Mouse (Mus musculus): ENCODE measurements around the gene Snapc1.

- TF ChIP-seq POLR2A (IDR thresholded peaks at IDR 0.05; ENCODE audit: control insufficient read depth, low read depth, low read length) (peak; percentile 32; the same call in 1 of the 2 replicates), CTCF (IDR thresholded peaks at IDR 0.05; ENCODE audit: control insufficient read depth, insufficient read depth, insufficient replicate concordance, low read depth, low read length) (no peak)
Observed at GRCm38 (mm10) chr12:73952879-73953278, 11.4 kb upstream of the Snapc1 start.

Measured in testis, adult 2 months (tissue).